Mouse (Mus musculus): ENCODE results near the gene Gm4559.
"Not testable (repeated sequence)": the region's sequence is repeated elsewhere in the genome, so short reads cannot be mapped to it uniquely, and the experiment has no call there.

The Gm4559 gene

DNA sequence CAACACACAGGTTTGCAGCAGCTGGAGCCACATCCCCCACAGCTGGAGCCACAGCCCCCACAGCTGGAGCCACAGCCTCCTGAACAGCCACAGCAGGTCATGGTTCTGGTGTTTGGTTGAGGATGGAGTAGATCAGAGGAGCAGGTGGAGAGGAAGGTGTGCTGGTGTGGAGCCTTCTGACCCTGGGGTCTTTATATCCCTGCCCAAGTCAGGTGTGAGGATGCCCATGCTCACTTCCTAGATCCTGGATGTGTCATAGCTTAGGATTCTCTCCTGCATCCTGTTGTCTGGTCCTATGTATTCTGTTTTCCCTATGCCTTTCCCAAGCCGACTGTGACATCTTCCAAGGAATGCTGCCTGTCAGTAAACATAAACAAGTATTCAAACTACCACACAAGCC lies 15.9 kb downstream of the Gm4559 start, which contains the start of gene Gm2431:
TSS of gene Gm2431 (minus strand) at position 101 of the 400 bp plus-strand sequence.
- DNase-seq, result not testable (repeated sequence)

DNA sequence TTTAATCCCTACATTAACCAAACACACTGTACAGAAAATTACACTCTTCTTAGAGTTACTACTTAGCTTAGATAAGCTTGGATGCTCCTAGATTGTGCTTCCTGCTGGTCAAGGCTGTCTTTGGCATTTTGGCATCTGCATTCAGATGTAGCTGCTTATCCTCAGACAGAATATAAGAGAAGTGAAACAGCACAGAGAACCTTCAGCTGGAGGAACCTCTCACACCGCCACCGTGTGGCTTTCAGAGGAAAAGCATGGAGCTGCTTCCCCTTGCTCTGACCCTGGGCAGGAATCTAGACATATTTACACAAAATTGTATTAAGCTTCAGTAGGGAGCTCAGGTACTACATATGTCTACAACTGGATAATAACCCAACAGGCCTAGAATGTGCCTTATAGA lies 18.6 kb downstream of the Gm4559 start:
- DNase-seq, result peak; percentile 55

DNA sequence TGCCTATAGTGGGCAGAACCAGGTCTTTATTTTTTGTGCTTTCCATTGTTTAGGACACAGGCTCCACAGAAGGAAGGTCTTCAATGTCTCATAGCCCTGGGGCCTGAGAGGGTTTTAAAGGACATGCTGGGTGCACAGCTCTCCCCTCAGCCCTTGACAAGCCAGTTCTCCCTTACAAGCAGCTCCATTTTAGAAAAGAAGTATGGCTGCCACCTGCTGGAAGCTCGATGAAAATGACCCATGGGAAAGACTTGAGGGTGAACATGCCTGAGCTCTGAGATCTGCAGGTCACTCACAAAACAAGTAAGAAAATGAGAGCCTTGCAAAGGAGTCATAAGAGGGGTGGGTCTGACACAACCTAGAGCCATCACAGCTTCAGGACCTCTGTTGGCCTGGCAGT lies 24.3 kb downstream of the Gm4559 start:
- peak; percentile 68 for DNase-seq

DNA sequence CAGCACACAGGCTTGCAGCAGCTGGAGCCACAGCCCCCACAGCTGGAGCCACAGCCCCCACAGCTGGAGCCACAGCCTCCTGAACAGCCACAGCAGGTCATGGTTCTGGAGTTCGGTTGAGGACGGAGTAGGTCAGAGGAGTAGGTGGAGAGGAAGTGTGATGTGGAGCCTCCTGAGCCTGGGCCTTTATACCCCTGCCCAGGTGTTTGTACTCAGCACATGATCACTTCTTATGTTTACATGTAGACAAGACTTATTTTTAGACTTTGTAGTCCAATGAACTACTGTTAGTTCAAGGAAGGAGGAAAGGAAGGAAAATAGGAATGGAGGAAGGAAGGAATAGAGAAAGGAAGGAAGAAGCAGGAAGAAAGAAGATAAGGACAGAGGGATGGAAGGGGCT lies 33.2 kb downstream of the Gm4559 start, which contains the start of gene Gm40460:
TSS of gene Gm40460 (minus strand) at position 101 of the 400 bp plus-strand sequence.
- DNase-seq, result no peak

DNA sequence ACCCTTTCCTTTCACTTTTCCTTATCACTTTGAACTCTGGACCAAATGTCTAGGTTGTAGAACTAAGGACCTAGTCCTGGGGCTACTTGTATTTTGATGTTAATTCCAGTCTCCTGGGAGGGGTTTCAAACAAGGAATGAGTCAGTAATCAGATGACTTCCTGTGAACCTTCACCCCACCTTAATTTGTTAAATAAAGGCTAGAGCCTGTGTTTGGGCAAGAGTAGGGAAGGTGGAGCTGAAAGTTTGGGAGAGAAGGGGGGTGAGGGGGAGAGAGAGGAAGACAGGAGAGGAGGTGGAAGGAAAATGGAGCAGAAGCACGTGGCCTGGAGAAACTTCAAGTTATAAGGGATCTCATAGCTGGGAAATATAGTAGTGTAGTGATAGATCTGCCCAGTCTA lies 42.6 kb downstream of the Gm4559 start:
- DNase-seq, result no peak

DNA sequence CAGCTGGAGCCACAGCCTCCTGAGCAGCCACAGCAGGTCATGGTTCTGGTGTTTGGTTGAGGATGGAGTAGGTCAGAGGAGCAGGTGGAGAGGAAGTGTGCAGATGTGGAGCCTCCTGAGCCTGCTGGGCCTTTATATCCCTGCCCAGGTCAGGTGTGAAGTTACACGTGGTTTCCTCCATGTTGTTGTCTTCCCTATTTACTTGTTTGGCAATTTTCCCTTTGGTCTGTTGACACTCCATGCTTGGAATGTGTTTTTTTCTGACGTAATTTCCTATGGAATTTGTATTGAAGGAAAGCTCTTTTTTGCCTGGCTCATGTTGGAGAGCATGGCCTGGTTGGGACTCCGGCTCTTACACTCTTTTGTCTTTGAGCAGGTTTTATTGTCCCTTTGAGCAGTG lies 44.3 kb downstream of the Gm4559 start, which contains the start of gene Krtap5-5:
TSS of gene Krtap5-5 (minus strand) at position 101 of the 400 bp plus-strand sequence.
- not testable (repeated sequence) for DNase-seq

DNA sequence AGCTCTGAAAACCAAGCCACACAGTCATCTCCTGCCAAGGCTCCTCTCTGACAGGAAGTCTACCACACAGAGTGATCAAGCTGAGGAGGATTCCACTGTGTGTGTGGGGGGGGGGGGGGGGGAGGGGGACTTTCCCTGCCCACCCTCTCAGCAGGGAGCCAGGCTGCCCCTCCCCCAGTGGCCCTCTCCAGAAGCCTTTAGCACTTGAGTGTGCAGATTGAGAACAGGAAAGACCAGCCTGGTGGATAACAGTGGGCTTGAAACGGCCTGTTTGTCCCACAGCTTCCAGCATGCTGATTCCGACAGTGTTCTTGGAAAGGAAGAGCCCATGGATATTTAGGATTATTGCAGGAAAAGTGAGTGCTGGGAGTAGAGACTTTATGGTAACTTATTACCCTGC lies 49.6 kb downstream of the Gm4559 start:
- DNase-seq, result peak; percentile 6
